Mouse (Mus musculus) NIH3T3 (cell line): ENCODE measurements at regions not wholly inside any gene's neighbourhood (a gene's known extent, or its start where the extent isn't known, plus 50 kb on each side); places are given as distances from the start of the nearest gene placed in this dataset.
A peak's percentile ranks its signal among the peaks of the same experiment; 100 is the strongest.

ENCODE experiments used
- DNase-seq: peaks from one replicate; pipeline ENCODE4 v3.0.0-alpha.2; 2012; ENCODE audit warnings: low read depth

DNA sequence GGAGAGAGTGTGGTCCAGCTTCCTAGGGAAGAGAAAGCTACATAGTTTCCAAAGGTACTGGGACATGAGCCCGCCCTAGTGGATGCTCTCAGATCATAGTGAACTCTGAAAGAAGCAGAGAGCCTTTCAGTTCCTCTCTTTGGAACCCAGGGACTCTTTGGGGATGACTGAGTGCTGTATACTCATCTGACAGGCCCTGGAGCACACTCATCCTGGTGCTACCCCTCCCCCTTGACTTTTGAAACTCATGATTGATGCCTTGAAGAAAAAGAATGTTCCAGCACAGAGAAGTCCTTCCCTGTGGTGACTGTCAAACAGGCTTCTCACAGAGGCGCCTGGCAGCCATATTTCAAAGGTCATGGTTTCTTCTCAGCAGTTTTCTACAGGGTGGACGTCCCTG, 254.2 kb upstream of the Eif4g2 start:
- peak; percentile 18 for DNase-seq

GRCm38 (mm10) chr7:111322901-111323300, 240.1 kb upstream of the Eif4g2 start:
- DNase-seq: no peak

DNA sequence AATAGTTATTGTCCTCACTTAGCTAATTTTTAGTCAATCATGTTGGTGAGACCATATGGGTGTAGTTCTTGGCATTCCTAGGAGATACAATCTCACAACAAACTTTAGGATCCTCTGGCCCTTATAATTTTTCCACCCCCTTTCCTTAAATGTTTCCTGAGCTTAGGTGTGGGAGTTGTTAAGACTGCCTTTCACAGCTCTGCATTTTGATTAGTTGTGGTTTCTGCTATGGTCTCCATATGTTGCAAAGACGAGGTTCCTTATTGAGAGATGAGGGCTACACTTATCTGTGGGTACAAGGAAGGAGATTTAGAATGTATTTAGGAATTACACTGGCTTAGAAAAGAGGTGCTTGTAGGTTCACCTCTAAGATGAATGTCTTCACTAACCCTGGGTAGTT, 237.1 kb upstream of the Eif4g2 start:
- no peak for DNase-seq

DNA sequence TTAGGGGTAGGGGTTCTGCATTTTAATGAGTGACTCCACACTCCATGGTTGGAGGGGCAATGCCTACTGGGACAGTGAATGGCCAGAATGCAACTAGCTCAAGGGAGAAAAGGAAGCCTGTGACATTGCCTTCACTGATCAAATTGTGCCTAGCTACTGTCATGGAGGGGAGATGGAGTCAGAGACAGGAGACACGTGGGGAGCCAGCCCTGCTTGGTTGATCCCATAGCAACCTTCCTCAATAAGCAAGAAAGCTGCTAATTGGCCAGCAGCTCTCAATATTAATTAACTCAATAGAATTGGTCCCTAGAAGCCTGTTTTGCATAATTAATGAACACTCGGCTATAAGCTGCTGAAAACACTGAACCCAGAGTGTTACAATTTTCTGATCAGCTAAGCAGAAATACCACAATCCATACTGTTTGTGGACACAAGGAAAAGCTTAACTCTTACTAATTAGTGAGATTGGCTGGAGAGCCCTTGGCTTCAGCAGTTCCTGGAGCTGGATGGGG, 233.7 kb upstream of the Eif4g2 start:
- DNase-seq: no peak

GRCm38 (mm10) chr7:111313921-111314320, 231.1 kb upstream of the Eif4g2 start:
- DNase-seq: no peak

- no peak for DNase-seq
These were observed 222.4 kb upstream of the Eif4g2 start for GRCm38 (mm10) chr7:111305196-111305595.

- DNase-seq: no peak
These were observed 219.1 kb upstream of the Eif4g2 start for GRCm38 (mm10) chr7:111301791-111302488.

GRCm38 (mm10) chr7:111297174-111297902, 214.5 kb upstream of the Eif4g2 start:
- peak; percentile 56 for DNase-seq

DNA sequence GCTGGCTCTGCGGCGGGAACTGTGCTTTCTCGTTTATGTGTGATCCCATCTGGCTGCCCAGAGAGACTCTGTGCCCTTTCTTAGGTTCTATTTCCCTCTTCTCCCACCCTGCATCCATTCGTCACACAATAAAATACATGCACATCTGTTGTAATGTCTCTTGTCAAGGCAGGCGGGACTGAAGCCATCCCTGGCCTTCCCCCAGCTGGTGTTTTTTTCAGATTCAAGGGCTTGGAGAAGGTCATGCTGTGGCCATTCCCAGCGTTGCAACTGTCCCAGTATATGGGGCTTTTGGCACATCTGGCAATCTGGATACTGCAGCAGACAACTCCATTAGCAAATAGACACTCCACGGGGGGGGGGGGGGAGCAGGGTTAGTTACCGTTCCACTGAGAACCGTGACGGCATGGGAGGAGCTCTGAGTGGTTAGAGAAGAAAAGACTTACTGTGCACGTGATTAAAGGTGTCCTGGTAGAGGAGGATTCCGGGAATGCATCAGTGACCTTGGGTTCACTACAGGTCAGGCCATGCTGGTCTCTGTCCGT, 200.7 kb upstream of the Eif4g2 start:
- DNase-seq: no peak

GRCm38 (mm10) chr7:111282314-111282713, 199.5 kb upstream of the Eif4g2 start:
- DNase-seq: peak; percentile 11

DNA sequence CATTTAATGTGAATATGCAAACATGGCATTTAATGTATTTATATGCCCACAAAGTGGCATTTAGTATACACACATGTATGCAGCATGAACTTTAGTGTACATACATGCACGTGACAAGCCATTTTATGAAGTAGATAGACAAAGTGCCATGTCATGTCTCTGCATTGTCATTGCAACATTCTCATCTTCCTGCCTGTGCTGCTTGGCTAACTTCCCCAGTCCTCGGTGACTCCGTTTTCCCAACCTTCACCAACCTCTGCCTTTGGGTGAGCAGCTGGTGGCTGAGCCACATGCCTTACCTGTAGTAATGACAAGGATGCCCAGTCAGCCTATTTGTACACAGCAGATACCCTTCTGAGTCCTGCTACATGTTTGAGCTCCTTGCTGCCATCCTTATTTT, 194.9 kb upstream of the Eif4g2 start:
- no peak for DNase-seq

- no peak for DNase-seq
These were observed 191.0 kb upstream of the Eif4g2 start for GRCm38 (mm10) chr7:111273839-111274238.

DNA sequence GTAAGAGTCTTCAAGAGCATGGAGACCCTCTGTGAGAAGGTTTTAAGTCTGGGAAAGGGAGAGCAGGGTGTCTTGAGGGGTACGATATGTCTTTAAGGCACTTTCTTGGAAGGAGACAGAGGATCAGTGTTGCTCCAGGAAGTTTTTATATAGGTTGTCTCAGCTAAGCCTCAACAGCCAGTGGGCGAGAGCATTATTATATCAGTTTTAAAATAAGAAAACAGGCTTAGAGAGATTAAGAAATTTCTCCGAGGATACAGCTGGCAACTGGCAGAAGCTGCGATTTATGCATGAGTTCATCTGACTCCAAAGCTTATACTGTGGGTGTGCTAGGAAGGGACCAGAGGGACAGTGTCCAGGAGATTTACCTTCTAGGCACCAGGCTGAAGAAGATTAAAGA, 188.0 kb upstream of the Eif4g2 start:
- DNase-seq: no peak

GRCm38 (mm10) chr7:111268197-111268596, 185.4 kb upstream of the Eif4g2 start:
- DNase-seq: no peak

GRCm38 (mm10) chr7:111263302-111263701, 180.5 kb upstream of the Eif4g2 start:
- DNase-seq: no peak

DNA sequence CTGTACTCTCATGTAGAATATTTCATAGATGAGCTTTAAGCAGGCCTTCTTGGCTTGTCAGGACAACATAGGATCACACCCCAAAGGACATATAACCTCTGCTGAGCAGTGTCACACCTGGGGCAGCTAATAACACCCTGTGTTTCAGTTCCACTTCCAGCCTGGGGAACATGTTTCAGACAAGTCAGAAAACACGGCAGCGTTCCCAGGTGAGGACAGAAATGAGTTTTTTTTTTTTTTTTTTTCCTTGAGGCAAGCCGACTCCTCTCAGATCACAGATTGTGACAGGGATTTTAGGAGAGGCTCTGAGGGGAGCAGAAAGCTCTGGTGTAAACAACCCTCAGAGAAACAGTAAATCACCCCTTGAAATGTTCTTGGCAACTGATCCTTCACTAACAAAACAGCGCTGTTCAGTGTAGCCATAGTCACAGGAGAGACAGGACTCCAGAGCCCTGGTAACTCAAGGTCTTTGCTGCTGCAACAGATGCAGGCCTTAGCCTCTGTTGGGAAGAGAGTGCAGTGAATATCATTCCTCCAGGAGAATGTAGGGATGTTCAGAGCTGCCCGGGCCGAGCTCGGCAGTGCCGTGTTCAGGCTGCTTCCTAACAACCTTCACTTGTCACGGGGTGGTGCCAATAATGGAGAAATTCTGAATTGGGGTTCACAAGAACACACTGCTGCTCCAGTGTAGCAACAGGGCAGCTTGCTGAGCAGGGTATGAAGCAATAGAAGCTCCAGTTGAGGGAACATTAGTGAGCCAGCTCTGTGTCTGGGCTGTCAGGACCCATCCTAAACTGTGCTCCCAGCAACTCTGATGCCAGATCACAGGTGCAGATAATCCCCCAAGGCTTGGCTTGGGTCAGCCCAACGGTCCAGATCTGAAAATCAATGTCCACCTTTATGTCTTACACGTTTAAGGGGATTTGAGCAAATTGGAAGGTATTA, 177.1 kb upstream of the Eif4g2 start:
- DNase-seq: peak; percentile 46

GRCm38 (mm10) chr7:111257842-111258241, 175.0 kb upstream of the Eif4g2 start:
- no peak for DNase-seq

GRCm38 (mm10) chr7:111256199-111256598, 173.4 kb upstream of the Eif4g2 start:
- no peak for DNase-seq

- DNase-seq: peak; percentile 87
These were observed 166.8 kb upstream of the Eif4g2 start for GRCm38 (mm10) chr7:111249606-111250005.

DNA sequence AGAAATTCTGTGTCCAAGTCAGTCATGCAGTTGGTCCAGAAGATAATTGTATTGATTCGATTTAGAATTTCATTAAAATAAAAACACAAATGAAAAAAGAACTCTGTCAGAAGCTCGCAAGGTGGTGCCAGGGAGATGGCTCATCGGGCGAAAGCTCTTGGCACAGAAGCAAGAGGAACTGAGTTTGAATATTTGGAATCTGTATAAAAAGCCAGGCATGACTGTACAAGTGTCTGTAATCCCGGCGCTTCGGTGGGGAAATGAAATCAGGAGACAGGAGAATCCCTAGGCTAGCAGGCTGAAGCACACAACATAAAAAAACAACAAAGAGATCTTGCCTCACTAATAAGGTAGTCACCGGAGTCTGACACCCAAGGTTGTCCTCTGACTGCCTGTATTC, 162.7 kb upstream of the Eif4g2 start:
- DNase-seq: peak; percentile 25

DNA sequence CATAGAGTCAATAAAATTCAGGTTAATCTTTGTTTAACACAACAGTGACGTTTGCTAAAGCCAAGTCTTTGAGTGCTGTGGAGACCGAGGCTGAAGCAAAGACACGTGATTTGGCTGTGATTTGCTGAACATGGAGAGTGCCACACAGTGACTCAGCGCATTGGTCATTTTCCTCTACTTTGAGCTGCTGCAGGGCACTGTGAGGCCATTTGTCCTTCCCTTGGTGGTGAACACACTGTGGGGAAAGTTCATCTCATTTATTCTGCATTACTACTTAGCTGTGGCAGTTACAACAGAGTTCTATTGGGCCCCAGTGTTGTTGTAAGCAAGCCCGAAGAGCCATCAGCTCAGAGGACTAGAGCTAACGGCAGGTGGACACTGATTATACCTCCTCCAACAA, 162.2 kb upstream of the Eif4g2 start:
- DNase-seq: no peak

- DNase-seq: no peak
These were observed 161.0 kb upstream of the Eif4g2 start for GRCm38 (mm10) chr7:111243831-111244230.
